Mouse (Mus musculus) intestine, embryonic 16.5 days (tissue): ENCODE data around the gene Draxin. TPM values are rescaled to one million over a fixed set of nuclear protein-coding genes. Genes with fewer than 3 reads are reported as not detected.

Source experiments
- ATAC-seq: fragments of 200-750 bp; cut with Nextera tagmentation; 2 replicates; pipeline ENCODE4 v1.8.0; 2017; ENCODE audit warnings: moderate TSS enrichment, moderate library complexity
- H3K27ac ChIP-seq: fragments of 300-500 bp; sonication (generic); 2 replicates; pipeline ENCODE4 v1.5.1; 2014; ENCODE audit warnings: mild to moderate bottlenecking, low read length
- H3K27me3 ChIP-seq: fragments of 300-500 bp; sonication (generic); replicated peaks from 2 replicates; pipeline ENCODE4 v1.6.1; 2014; ENCODE audit warnings: low read length, control low read depth, mixed read lengths; ENCODE audit not compliant: control insufficient read depth, insufficient read depth
- H3K36me3 ChIP-seq: fragments of 300-500 bp; sonication (generic); 2 replicates; pipeline ENCODE4 v1.6.1; 2014; ENCODE audit warnings: low read length, control low read depth; ENCODE audit not compliant: control insufficient read depth, insufficient read depth
- H3K4me1 ChIP-seq: fragments of 300-500 bp; sonication (generic); 2 replicates; pipeline ENCODE4 v1.6.1; 2014; ENCODE audit warnings: low read length, control low read depth, mixed read lengths; ENCODE audit not compliant: control insufficient read depth, insufficient read depth
- H3K4me2 ChIP-seq: fragments of 300-500 bp; sonication (generic); 2 replicates; pipeline ENCODE4 v1.6.1; 2014; ENCODE audit warnings: low read depth, low read length, control low read depth
- H3K4me3 ChIP-seq: fragments of 300-500 bp; sonication (generic); 2 replicates; pipeline ENCODE4 v1.5.1; 2014; ENCODE audit warnings: mild to moderate bottlenecking, low read length
- H3K9ac ChIP-seq: fragments of 300-500 bp; sonication (generic); 2 replicates; pipeline ENCODE4 v1.6.1; 2014; ENCODE audit warnings: low read depth, low read length
- H3K9me3 ChIP-seq: fragments of 300-500 bp; sonication (generic); 2 replicates; pipeline ENCODE4 v1.6.1; 2016; ENCODE audit warnings: low read length, control low read depth; ENCODE audit not compliant: control insufficient read depth
- WGBS: fragments of 180-500 bp; shearing (Covaris S2); extraction: QIAGEN DNeasy Blood & Tissue Kit; methylation state at CpG from one replicate; pipeline ENCODE4 v1.1.7; 2014; 5-methylcytosine and 5-hydroxymethylcytosine counted together
- polyA plus RNA-seq: library from polyadenylated mRNA; unstranded; fragments of >200 nt; fragmentation: Nextera tagmentation; extraction: Ambion mirVana; gene quantifications from 2 replicates; pipeline ENCODE4 v1.2.1, GENCODE M21; 2015

Draxin gene
- polyA plus RNA-seq, 1 experiment from 2014 or later, result 0.07 TPM

DNA sequence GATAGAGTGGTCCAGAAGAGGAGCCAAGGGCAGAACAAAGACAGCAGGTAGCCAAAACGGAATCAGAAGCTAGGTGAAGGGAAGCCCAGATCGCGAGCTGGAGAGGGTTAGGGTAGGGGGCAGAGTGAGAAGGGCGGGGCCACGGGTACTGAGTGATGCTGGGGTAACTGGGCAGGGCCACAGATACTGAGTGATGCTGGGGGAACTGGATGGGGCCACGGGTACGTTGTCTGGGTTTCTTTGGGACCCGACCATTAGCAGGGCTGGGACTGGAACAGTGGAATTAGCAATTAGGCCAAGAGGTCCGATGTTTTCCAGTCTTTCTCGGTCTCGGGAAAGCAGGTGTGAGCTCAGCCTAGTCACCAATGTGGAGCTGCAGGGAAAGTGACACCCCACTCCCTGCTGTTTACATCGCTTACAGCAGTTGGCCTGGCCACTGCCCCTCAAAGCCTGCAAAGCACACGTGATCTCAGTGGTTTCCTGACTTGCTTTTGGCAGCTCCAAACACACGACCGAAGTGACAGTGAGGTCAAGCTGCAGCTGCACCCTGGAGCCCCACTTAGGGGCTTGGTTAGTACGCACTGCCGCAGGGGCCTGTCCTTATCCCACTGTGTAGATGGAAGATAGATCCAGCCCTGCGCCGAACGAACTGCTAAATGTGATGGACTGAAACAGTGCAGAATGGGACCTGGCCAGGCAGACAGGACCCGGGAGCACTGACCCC is 47.2 kb downstream of the Draxin start:
- Histone ChIP-seq H3K4me1 (peaks cover 26% of the 10 kb centered on the region), H3K4me2 (no peak overlapping the region), H3K27ac (no peak overlapping the region), H3K9ac (no peak overlapping the region), H3K4me3 (no peak overlapping the region), H3K9me3 (no peaks in the 10 kb centered on the region), H3K36me3 (0 out of 2 replicates have a peak, but pooled peaks cover 5% of the 10 kb centered on the region), H3K27me3 (no peaks in the 10 kb centered on the region)
- 54% methylated on average over 21 of the region's 21 CpGs for WGBS
- ATAC-seq, result no peak

DNA sequence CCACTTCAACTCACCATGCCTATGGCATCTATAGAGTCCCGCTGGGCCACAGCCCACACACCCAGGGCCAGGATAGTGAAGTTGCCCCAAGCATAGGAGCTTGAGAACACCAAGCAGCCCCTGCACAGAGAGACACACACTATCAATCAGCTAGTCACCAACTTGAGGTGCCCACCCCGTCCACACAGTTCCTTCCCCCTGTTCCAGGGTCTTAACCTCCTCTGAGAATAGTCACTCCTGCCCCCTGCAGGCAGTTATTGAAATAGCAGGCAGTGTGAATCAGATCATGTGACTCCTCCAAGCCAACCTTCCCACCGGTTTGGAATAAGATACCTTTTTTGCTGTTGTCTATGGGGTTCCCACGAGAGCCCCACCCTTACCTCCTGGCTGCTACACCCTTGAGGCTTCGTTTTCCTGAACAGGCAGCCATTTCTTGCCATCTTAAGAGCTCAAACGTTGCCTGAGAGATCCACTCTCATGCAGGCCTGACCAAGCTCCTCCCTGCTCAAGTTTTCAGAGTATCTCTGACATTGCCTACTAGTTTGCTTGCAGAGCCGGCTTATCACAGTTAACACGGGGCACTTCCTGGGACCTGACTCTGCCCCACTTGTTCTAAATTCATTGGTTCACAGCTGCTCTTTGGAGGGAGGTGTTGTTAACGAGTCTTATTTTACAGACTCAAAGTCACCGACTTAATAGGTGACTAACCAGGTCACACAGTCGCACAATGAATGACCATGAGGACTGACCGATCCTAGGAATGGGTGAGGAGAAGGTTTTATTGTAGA is 48.0 kb downstream of the Draxin start:
- no peaks in the 10 kb centered on the region for H3K9me3 ChIP-seq
- no peak overlapping the region for H3K4me3 ChIP-seq
- no peak overlapping the region for H3K9ac ChIP-seq
- no peak for ATAC-seq
- WGBS, result 51% methylated on average over 12 of the region's 12 CpGs
- H3K36me3 ChIP-seq, result 0 out of 2 replicates have a peak, but pooled peaks cover 5% of the 10 kb centered on the region
- H3K27ac ChIP-seq, result no peak overlapping the region
- H3K27me3 ChIP-seq, result no peaks in the 10 kb centered on the region
- H3K4me1 ChIP-seq, result peaks cover 26% of the 10 kb centered on the region
- H3K4me2 ChIP-seq, result no peak overlapping the region

DNA sequence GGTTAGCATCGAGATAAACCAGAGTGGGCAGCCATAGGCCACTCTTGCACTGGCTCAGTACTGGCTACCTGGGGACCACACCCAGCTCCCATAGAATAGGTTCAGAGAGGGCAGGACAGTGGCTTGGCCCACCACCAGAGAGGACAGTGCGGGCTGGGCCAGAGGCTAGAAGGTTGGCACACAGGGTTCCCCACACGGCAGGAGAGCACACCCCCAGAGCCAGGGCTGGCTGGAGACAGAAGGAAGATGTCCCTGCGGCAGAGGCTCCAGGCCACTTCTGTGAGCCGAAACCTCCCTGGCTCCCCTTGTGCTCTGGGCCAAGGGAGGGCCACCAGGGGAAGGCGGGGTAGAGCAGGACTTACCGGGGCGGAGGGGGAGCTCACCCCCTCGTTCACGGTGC is 49.3 kb downstream of the Draxin start:
- ATAC-seq, result no peak
- Histone ChIP-seq H3K36me3 (0 out of 2 replicates have a peak, but pooled peaks cover 5% of the 10 kb centered on the region), H3K4me1 (peaks cover 16% of the 10 kb centered on the region), H3K27ac (no peak overlapping the region), H3K9me3 (no peaks in the 10 kb centered on the region), H3K27me3 (no peaks in the 10 kb centered on the region), H3K9ac (no peak overlapping the region), H3K4me2 (no peak overlapping the region), H3K4me3 (no peak overlapping the region)
- 89% methylated on average over 10 of the region's 10 CpGs for WGBS

DNA sequence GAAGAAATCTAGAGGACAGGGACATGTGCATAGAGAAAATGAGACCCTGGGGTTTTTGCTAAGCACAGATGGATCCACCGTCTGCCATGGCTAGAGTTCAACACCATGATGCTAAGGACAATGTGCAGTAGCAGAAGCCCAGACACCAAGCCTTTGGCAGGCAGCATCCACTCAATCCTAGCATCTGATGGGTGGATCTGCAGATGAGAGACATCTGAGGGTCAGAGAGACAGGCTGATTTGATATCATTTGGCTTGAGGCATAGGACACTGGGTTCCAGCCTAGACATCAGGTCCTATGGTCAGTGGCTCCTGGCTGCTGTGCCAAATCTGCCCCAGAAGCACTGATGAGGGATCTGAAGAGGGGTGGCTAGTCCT is 49.9 kb downstream of the Draxin start:
- no peak overlapping the region for H3K4me3 ChIP-seq
- no peak overlapping the region for H3K27ac ChIP-seq
- 94% methylated on average over 1 of the region's 1 CpGs for WGBS
- 0 out of 2 replicates have a peak, but pooled peaks cover 5% of the 10 kb centered on the region for H3K36me3 ChIP-seq
- H3K9me3 ChIP-seq, result no peaks in the 10 kb centered on the region
- no peak for ATAC-seq
- peaks cover 10% of the 10 kb centered on the region for H3K4me1 ChIP-seq
- no peak overlapping the region for H3K4me2 ChIP-seq
- H3K9ac ChIP-seq, result no peak overlapping the region
- H3K27me3 ChIP-seq, result no peaks in the 10 kb centered on the region

DNA sequence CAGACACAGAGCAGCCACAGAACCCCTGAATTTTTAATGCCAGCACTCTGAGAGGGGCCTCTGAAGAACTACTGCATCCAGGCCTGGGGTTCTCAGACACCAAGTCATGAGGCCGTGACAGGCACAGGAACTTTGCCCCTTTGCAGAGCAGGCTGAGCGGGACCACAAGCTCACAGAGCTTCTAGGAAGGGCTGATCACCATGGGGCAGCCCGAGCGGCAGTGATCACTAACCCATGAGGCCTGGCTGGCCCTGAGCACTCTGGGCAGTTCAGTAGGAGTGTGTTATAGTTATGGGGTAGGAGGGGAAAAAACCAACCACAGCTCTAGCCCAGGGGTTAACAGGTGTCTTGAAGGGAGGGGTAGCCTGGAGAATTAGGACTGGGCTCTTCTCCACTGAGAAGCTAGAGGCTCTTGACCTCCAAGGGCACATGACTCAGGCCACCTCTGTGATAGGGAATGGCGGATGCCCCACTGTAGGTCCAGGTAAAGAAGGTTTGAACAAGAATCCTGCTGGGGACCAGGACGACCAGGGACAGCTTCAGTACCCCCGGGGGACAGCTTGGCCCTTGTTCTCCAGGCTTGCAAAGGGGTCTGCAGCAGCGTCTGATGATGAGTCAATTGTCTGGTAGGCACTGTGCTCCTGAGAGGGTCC is 50.4 kb downstream of the Draxin start:
- no peak overlapping the region for H3K4me3 ChIP-seq
- H3K27me3 ChIP-seq, result no peaks in the 10 kb centered on the region
- no peak for ATAC-seq
- peaks cover 5% of the 10 kb centered on the region for H3K4me1 ChIP-seq
- no peaks in the 10 kb centered on the region for H3K9me3 ChIP-seq
- 91% methylated on average over 8 of the region's 8 CpGs for WGBS
- 0 out of 2 replicates have a peak, but pooled peaks cover 5% of the 10 kb centered on the region for H3K36me3 ChIP-seq
- H3K4me2 ChIP-seq, result no peak overlapping the region
- H3K27ac ChIP-seq, result no peak overlapping the region
- H3K9ac ChIP-seq, result no peak overlapping the region

DNA sequence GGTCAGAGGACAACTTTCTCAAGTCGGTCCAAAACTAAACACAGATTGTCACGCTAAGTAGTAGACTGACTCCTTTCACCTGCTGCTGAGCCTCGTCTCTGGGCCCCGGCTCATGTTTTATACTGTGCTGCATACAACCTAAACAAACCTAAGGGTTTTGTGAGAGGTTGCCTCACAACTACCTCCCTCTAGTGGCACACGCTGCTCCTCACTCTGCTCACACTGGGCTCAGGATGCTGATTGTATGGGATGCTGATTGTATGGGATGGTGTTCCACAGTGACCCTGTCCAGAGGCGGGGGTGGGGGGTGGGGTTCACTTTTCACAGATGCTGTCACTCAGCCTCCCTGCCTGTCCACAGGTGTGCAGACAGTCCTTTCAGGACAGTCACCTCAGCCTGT is 51.3 kb downstream of the Draxin start:
- Histone ChIP-seq H3K9me3 (no peaks in the 10 kb centered on the region), H3K9ac (no peak overlapping the region), H3K27me3 (no peaks in the 10 kb centered on the region), H3K27ac (no peak overlapping the region), H3K4me2 (no peak overlapping the region), H3K4me3 (no peak overlapping the region), H3K4me1 (peaks cover 1% of the 10 kb centered on the region; the same call in 1 of the 2 replicates), H3K36me3 (0 out of 2 replicates have a peak, but pooled peaks cover 5% of the 10 kb centered on the region)
- no peak for ATAC-seq
- 51% methylated on average over 6 of the region's 6 CpGs for WGBS

DNA sequence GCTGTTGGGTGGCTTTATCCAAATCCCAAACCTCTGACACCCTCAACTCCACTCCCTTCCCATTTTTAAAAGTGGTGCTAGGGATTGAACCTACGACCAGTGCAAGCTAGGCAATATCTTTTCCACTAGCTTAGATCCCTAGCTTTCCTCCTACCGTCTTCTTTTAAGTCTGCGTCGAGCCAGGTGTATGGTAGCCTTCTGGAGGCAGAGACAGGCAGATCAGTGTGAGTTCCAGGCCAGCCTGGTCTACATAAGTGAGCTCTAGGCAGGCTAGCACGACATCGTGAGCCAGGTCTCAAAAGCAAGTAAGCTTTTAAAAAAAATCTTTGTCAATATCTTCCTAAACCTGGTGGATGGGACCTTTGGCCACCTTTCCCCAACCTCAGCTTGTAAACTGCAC is 54.6 kb downstream of the Draxin start:
- Histone ChIP-seq H3K36me3 (0 out of 2 replicates have a peak, but pooled peaks cover 5% of the 10 kb centered on the region), H3K9ac (no peak overlapping the region), H3K9me3 (no peaks in the 10 kb centered on the region), H3K4me2 (no peak overlapping the region), H3K4me3 (no peak overlapping the region), H3K27me3 (no peaks in the 10 kb centered on the region), H3K27ac (no peak overlapping the region), H3K4me1 (no peaks in the 10 kb centered on the region)
- no peak for ATAC-seq
- 85% methylated on average over 6 of the region's 6 CpGs for WGBS

DNA sequence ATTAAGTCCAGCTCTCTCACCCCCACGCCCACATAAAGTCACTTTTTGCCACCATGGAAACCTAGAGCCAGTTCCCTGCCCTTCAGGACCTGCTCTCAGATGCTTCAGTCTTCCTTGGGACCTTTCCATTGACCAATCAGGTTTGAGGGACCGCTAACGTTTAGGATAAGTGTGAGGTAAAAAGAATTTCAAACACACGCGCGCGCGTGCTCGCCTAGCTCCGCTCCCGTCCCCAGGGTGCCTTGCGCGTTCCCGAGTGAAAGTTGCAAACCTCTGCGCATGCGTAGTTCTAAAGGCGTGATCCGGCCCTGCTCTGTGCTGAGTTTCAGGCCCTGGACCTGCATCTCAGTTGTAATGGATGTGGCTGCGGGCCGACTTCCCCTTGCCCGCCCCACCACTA is 55.2 kb downstream of the Draxin start:
- 0 out of 2 replicates have a peak, but pooled peaks cover 2% of the 10 kb centered on the region for H3K36me3 ChIP-seq
- peak; percentile 65 for ATAC-seq
- WGBS, result 31% methylated on average over 21 of the region's 21 CpGs
- peak overlapping the region; percentile 44 for H3K4me3 ChIP-seq
- no peaks in the 10 kb centered on the region for H3K4me1 ChIP-seq
- H3K9ac ChIP-seq, result peak overlapping the region; percentile 53
- H3K9me3 ChIP-seq, result no peaks in the 10 kb centered on the region
- H3K27me3 ChIP-seq, result no peaks in the 10 kb centered on the region
- peak overlapping the region; percentile 61 for H3K4me2 ChIP-seq
- H3K27ac ChIP-seq, result no peak overlapping the region

DNA sequence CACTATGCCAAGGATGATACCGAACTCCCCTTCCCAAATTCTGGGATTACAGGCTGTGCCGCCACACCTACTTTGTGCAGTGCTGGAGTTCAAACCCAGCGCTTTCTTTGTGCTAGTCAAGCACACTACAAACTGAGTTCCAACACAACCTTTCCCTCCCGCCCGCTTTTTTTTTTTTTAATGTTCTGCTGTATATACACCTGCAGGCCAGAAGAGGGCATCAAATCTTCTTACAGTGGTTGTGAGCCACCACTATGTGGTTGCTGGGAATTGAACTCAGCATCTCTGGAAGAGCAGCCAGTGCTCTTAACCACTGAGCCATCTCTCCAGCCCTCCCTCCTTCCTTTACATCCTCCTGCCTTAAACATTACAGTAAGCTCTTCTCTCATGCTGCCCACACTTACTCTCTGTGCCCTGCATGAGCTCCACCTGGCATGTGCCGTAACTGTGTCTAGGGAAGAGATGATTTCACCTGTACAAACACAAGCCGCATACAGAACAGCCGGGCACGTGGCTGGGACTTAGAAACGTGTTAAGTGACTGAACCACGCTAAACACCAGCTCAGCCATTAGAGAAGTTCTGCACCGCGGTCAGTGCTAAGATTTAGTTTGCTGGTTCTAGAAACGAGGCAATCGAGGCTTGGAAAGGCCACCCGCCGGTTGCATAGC is 55.8 kb downstream of the Draxin start:
- no peaks in the 10 kb centered on the region for H3K4me1 ChIP-seq
- no peak overlapping the region for H3K27ac ChIP-seq
- H3K36me3 ChIP-seq, result no peaks in the 10 kb centered on the region
- no peaks in the 10 kb centered on the region for H3K27me3 ChIP-seq
- H3K4me2 ChIP-seq, result peak overlapping the region; percentile 61
- peak; percentile 43 for ATAC-seq
- 40% methylated on average over 17 of the region's 17 CpGs for WGBS
- no peaks in the 10 kb centered on the region for H3K9me3 ChIP-seq
- peak overlapping the region; percentile 44 for H3K4me3 ChIP-seq
- peak overlapping the region; percentile 53 for H3K9ac ChIP-seq
